In the genomic region with DNA sequence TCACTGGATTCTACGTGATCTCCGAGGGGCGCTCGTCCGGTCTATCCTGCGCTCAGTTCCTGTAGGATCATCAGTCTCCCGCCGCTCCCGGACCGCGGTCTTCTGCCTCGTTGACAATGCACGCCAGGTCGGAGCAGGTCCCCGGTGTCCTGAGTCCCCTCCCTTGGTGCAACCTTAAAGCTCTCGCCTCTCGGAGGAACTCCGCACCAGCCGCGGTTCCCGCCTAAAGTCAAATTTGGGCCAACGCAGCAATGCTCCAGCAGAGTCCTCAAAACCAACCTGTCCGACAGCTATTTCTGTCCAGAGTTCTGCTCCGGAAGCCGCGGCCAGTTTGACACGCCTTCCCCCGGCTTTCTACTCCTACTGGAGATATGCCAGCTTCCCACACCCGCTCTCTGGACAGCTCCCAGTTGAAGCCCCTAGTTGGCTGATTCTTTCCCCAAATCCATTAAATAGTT, we compare ENCODE assay signal across 7 mouse cellular contexts. TPM values are rescaled to one million over a fixed set of nuclear protein-coding genes. Genes with fewer than 3 reads are reported as not detected.
DNase-seq lines count a peak whose midpoint lies in the region; ATAC-seq and TF ChIP-seq lines count a peak whose summit lies in the region.

Gene Mlkl, minus strand, starts transcription at position 288 of the 458 bp plus-strand sequence.

- no peak for TF ChIP-seq CTCF in forebrain, postnatal 0 days (IDR thresholded peaks at IDR 0.05; ENCODE audit: low read depth)

- WGBS in forebrain, postnatal 0 days = under 1% methylated on average over 29 of the region's 29 CpGs
- 1% methylated on average over 29 of the region's 29 CpGs for WGBS in hindbrain, embryonic 14.5 days
- WGBS in liver, embryonic 11.5 days = under 1% methylated on average over 29 of the region's 29 CpGs

- no peak for ATAC-seq in forebrain, postnatal 0 days
- ATAC-seq in hindbrain, embryonic 14.5 days (ENCODE audit: low FRiP score) = no peak
- ATAC-seq in liver, embryonic 11.5 days (replicated peaks; ENCODE audit: low FRiP score) = 0 out of 2 replicates have a peak, but pooled peaks have one; percentile 23
- ATAC-seq in monocyte, adult 5-6 weeks (replicated peaks; ENCODE audit: insufficient number of reproducible peaks, low FRiP score, low TSS enrichment, poor library complexity, severe bottlenecking) = peak; percentile 33; the same call in 1 of the 2 replicates

- peak within 1 kb of the TSS; percentile 36; the same call in 1 of the 2 replicates for H3K9ac ChIP-seq in ES-E14 (ENCODE audit: insufficient read depth, low read depth, low read length, poor library complexity, severe bottlenecking)
- 0 out of 2 replicates have a peak within 1 kb of the TSS, but pooled peaks have one; percentile 3 for H3K9ac ChIP-seq in forebrain, postnatal 0 days
- H3K9ac ChIP-seq in hindbrain, embryonic 14.5 days = peak within 1 kb of the TSS; percentile 34; the same call in 1 of the 2 replicates
- peak within 1 kb of the TSS; percentile 54 for H3K9ac ChIP-seq in liver, embryonic 11.5 days (ENCODE audit: low read depth, low read length)

- H3K4me1 ChIP-seq in ES-E14 (ENCODE audit: control insufficient read depth in 2 of 2, insufficient read depth in 2 of 2, low read length in 2 of 2, poor library complexity in 1 of 2) = no peaks in the 10 kb centered on the region; a peak in 1 of 4 replicates
- no peaks in the 10 kb centered on the region for H3K4me1 ChIP-seq in forebrain, postnatal 0 days (ENCODE audit: insufficient read depth)
- H3K4me1 ChIP-seq in hindbrain, embryonic 14.5 days (replicated peaks; ENCODE audit: control insufficient read depth, insufficient read depth, low read length) = peaks cover 6% of the 10 kb centered on the region; the same call in 1 of the 2 replicates
- no peaks in the 10 kb centered on the region for H3K4me1 ChIP-seq in liver, embryonic 11.5 days (replicated peaks; ENCODE audit: control insufficient read depth, insufficient read depth, low read length)

- DNase-seq in ES-E14 (ENCODE audit: low read depth, low spot score) = peak; percentile 34
- peak; percentile 62 for DNase-seq in adrenal gland, postnatal 25 days
- peak; percentile 22 for DNase-seq in forebrain, postnatal 0 days
- DNase-seq in hindbrain, embryonic 14.5 days (ENCODE audit: low spot score) = peak; percentile 63
- peak; percentile 62 for DNase-seq in liver, embryonic 11.5 days (ENCODE audit: low spot score)
- peak; percentile 70 for DNase-seq in testis, postnatal 10 days (ENCODE audit: low spot score)

- peak within 1 kb of the TSS; percentile 48 for H3K4me2 ChIP-seq in forebrain, postnatal 0 days (ENCODE audit: low read depth)
- H3K4me2 ChIP-seq in hindbrain, embryonic 14.5 days (replicated peaks) = peak within 1 kb of the TSS; percentile 66
- peak within 1 kb of the TSS; percentile 94 for H3K4me2 ChIP-seq in liver, embryonic 11.5 days

- in situ Hi-C loops in ES-E14 (cut with MboI; ENCODE audit: low sequenced_read_pairs in 2 of 2, unreplicated experiment in 2 of 2) = no loop called here

- no peak within 1 kb of the TSS for H3K27ac ChIP-seq in ES-E14 (ENCODE audit: insufficient read depth, low read depth, low read length, poor library complexity, severe bottlenecking)
- no peak within 1 kb of the TSS for H3K27ac ChIP-seq in forebrain, postnatal 0 days (ENCODE audit: low read depth, low read length)
- H3K27ac ChIP-seq in hindbrain, embryonic 14.5 days = no peak within 1 kb of the TSS
- H3K27ac ChIP-seq in liver, embryonic 11.5 days (ENCODE audit: low read depth, low read length) = no peak within 1 kb of the TSS; the same call in 1 of the 2 replicates

- no peaks in the 10 kb centered on the region for H3K36me3 ChIP-seq in ES-E14 (ENCODE audit: control insufficient read depth, insufficient read depth, low read length, poor library complexity, severe bottlenecking)
- no peaks in the 10 kb centered on the region for H3K36me3 ChIP-seq in forebrain, postnatal 0 days (ENCODE audit: insufficient read depth)
- H3K36me3 ChIP-seq in hindbrain, embryonic 14.5 days (replicated peaks; ENCODE audit: control insufficient read depth, insufficient read depth) = no peaks in the 10 kb centered on the region
- H3K36me3 ChIP-seq in liver, embryonic 11.5 days (ENCODE audit: control insufficient read depth, insufficient read depth, low read length) = no peaks in the 10 kb centered on the region

- peak within 1 kb of the TSS; percentile 62 to 69 for H3K4me3 ChIP-seq in ES-E14 (ENCODE audit: insufficient read depth in 1 of 2, low read depth in 1 of 2, low read length in 2 of 2, poor library complexity in 1 of 2, severe bottlenecking in 1 of 2)
- H3K4me3 ChIP-seq in forebrain, postnatal 0 days (ENCODE audit: low read depth, low read length) = peak within 1 kb of the TSS; percentile 33
- H3K4me3 ChIP-seq in hindbrain, embryonic 14.5 days (replicated peaks; ENCODE audit: low read length) = peak within 1 kb of the TSS; percentile 32
- peak within 1 kb of the TSS; percentile 63 for H3K4me3 ChIP-seq in liver, embryonic 11.5 days (ENCODE audit: low read depth, low read length)

- H3K9me3 ChIP-seq in ES-E14 (ENCODE audit: control insufficient read depth, insufficient read depth, low read depth, low read length) = no peaks in the 10 kb centered on the region
- no peaks in the 10 kb centered on the region for H3K9me3 ChIP-seq in forebrain, postnatal 0 days (ENCODE audit: low read length)
- H3K9me3 ChIP-seq in hindbrain, embryonic 14.5 days (ENCODE audit: control insufficient read depth, low read length) = no peaks in the 10 kb centered on the region
- no peaks in the 10 kb centered on the region for H3K9me3 ChIP-seq in liver, embryonic 11.5 days (ENCODE audit: control insufficient read depth, low read length)

- H3K27me3 ChIP-seq in forebrain, postnatal 0 days (ENCODE audit: insufficient read depth, low read length) = peaks cover 14% of the 10 kb centered on the region
- H3K27me3 ChIP-seq in hindbrain, embryonic 14.5 days (ENCODE audit: control insufficient read depth, insufficient read depth, low read length) = peaks cover 21% of the 10 kb centered on the region
- H3K27me3 ChIP-seq in liver, embryonic 11.5 days (replicated peaks; ENCODE audit: control insufficient read depth, insufficient read depth, low read length) = no peaks in the 10 kb centered on the region; the same call in 1 of the 2 replicates

TF ChIP-seq in ES-E14, 5 proteins besides CTCF, POLR2A, EP300 and RAD21:
- TF ChIP-seq ZC3H11A (IDR thresholded peaks at IDR 0.05; ENCODE audit: borderline replicate concordance, low read depth, low read length) = no peak
- TF ChIP-seq CHD2 (IDR thresholded peaks at IDR 0.05; ENCODE audit: low read depth, low read length) = no peak
- TF ChIP-seq ZNF384 (IDR thresholded peaks at IDR 0.05; ENCODE audit: low read depth, low read length) = no peak
- 0 out of 2 replicates have a peak, but pooled peaks have one; percentile 34 for TF ChIP-seq MAFK (IDR thresholded peaks at IDR 0.05; ENCODE audit: insufficient read depth, low read depth, low read length)

RNA-seq across cellular contexts. Expression of gene Mlkl, which starts in this region (rescaled TPM):
- total RNA-seq in ES-E14 (2012; rRNA removed) = 0.95 and 1.2 TPM in 2 replicates
- total RNA-seq in adrenal gland, postnatal 25 days (2021) = 20.7 and 27.5 TPM in 2 replicates
- 1.4 TPM in 2 replicates for total RNA-seq in forebrain, postnatal 0 days (2014; rRNA removed)
- polyA plus RNA-seq in forebrain, postnatal 0 days (2015; fragmentation: Nextera tagmentation; extraction: Ambion mirVana) = 0.54 and 0.94 TPM in 2 replicates
- 0.40 and 0.47 TPM in 2 replicates for polyA plus RNA-seq in hindbrain, embryonic 14.5 days (2014; fragmentation: Nextera tagmentation; extraction: Ambion mirVana)
- polyA plus RNA-seq in liver, embryonic 11.5 days (2014; fragmentation: Nextera tagmentation; extraction: Ambion mirVana) = 2.6 and 3.0 TPM in 2 replicates
- total RNA-seq in monocyte, adult 5-6 weeks (2017) = 10.0 to 12.0 TPM (median 11.4 TPM) in 3 replicates

Comparison
In these comparisons a context has a peak if more than half of its experiments do, and no peak if none do; other contexts are left out.
1. Peak in DNase-seq, H3K4me3 ChIP-seq, H3K9ac ChIP-seq and H3K4me2 ChIP-seq in hindbrain, embryonic 14.5 days; RNA of the gene not detected or under 1 TPM.
2. H3K9ac ChIP-seq: peak in every context shown above with its lines; median percentile 54 in liver, embryonic 11.5 days; 36 in ES-E14; 34 in hindbrain, embryonic 14.5 days; 3 in forebrain, postnatal 0 days.
3. ATAC-seq: peak in liver, embryonic 11.5 days (single experiment) and monocyte, adult 5-6 weeks (single experiment); none in forebrain, postnatal 0 days (single experiment) and hindbrain, embryonic 14.5 days (single experiment).
4. Peak in every context shown above with its lines, with median percentiles within 50 percentile points of each other: DNase-seq, H3K4me3 ChIP-seq and H3K4me2 ChIP-seq.